Mouse (Mus musculus) kidney, postnatal 0 days (tissue): Measurements from ENCODE around the gene Tacr2. TPM values are rescaled to one million over a fixed set of nuclear protein-coding genes. Genes with fewer than 3 reads are reported as not detected.

ENCODE experiments used
- ATAC-seq: fragments of 200-750 bp; cut with Nextera tagmentation; replicated peaks from 2 replicates; pipeline ENCODE4 v1.8.0; 2017; ENCODE audit warnings: low read depth, moderate number of reproducible peaks, moderate TSS enrichment, moderate library complexity; ENCODE audit not compliant: low FRiP score
- DNase-seq: peaks from one replicate; pipeline ENCODE4 v3.0.0-alpha.2; 2016; ENCODE audit warnings: low spot score
- H3K27ac ChIP-seq: fragments of 300-500 bp; sonication (generic); 2 replicates; pipeline ENCODE4 v1.5.1; 2014; ENCODE audit warnings: mild to moderate bottlenecking
- H3K27me3 ChIP-seq: fragments of 300-500 bp; sonication (generic); 2 replicates; pipeline ENCODE4 v1.6.1; 2014; ENCODE audit warnings: low read length, mixed read lengths; ENCODE audit not compliant: insufficient read depth
- H3K36me3 ChIP-seq: fragments of 300-500 bp; sonication (generic); 2 replicates; pipeline ENCODE4 v1.6.1; 2014; ENCODE audit warnings: low read length, mixed read lengths; ENCODE audit not compliant: insufficient read depth
- H3K4me1 ChIP-seq: fragments of 300-500 bp; sonication (generic); replicated peaks from 2 replicates; pipeline ENCODE4 v1.6.1; 2014; ENCODE audit warnings: antibody characterized with exemption, low read length, mixed read lengths; ENCODE audit not compliant: insufficient read depth
- H3K4me2 ChIP-seq: fragments of 300-500 bp; sonication (generic); 2 replicates; pipeline ENCODE4 v1.6.1; 2014; ENCODE audit warnings: mild to moderate bottlenecking, low read length, moderate library complexity, mixed read lengths
- H3K4me3 ChIP-seq: fragments of 300-500 bp; sonication (generic); replicated peaks from 2 replicates; pipeline ENCODE4 v1.5.1; 2014; ENCODE audit warnings: low read depth, low read length
- H3K9ac ChIP-seq: fragments of 300-500 bp; sonication (generic); 2 replicates; pipeline ENCODE4 v1.6.1; 2014; ENCODE audit warnings: low read depth, low read length
- H3K9me3 ChIP-seq: fragments of 300-500 bp; sonication (generic); replicated peaks from 2 replicates; pipeline ENCODE4 v1.6.1; 2016; ENCODE audit warnings: low read length, inconsistent platforms, mixed read lengths
- CTCF ChIP-seq: IDR thresholded peaks from 2 replicates; pipeline ENCODE4 v1.5.1; 2016; ENCODE audit warnings: antibody characterized with exemption, low read depth, mild to moderate bottlenecking, moderate library complexity
- WGBS: fragments of 180-500 bp; shearing (Covaris S2); extraction: QIAGEN DNeasy Blood & Tissue Kit; methylation state at CpG from one replicate; pipeline ENCODE4 v1.1.7; 2014; 5-methylcytosine and 5-hydroxymethylcytosine counted together
- polyA plus RNA-seq: library from polyadenylated mRNA; unstranded; fragments of >200 nt; fragmentation: Nextera tagmentation; extraction: Ambion mirVana; gene quantifications from 2 replicates; pipeline ENCODE4 v1.2.1, GENCODE M21; 2015

Gene Tacr2
- polyA plus RNA-seq, 1 experiment from 2014 or later: not detected

DNA sequence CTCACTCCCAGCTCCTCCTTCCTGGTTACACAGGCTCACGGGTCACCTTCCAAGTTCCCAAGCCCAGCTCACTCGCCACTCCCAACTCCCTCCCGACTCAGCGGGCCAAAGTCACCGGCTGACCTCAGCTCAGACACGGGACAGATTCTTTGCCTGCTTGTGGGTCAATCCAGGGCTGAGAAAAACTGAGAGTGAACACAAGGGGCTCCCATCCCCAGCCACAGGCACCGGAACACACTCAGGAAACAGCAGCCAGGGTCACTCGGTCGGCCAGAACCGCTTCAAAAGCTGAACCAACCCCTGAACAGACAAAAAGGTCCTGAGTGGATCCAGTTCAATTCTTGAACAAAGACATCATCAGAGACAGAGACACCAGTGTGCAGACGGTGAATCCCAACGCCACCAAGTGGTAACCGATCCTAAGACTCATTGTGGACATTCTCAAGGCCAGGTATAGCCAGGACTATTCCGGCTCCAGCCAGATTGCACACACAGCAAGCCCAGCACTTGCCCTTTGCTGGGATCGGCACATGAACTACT lies 61.7 kb downstream of the Tacr2 start:
- peak; percentile 18; the same call in 1 of the 2 replicates for TF ChIP-seq CTCF
- peak overlapping the region; percentile 82 for H3K27ac ChIP-seq

More for the DNA sequence above, 61.7 kb downstream of the Tacr2 start:
- Histone ChIP-seq H3K4me1 (peaks cover 19% of the 10 kb centered on the region), H3K9ac (no peak overlapping the region), H3K36me3 (no peaks in the 10 kb centered on the region), H3K27me3 (no peaks in the 10 kb centered on the region), H3K4me2 (peak overlapping the region; percentile 13; the same call in 1 of the 2 replicates), H3K4me3 (no peak overlapping the region), H3K9me3 (no peaks in the 10 kb centered on the region)
- peak; percentile 59 for DNase-seq
- WGBS: 35% methylated on average over 15 of the region's 15 CpGs
- ATAC-seq: peak; percentile 59

Other genes starting within 250 kb of the Tacr2 start
- gene Neurog3, start 119.3 kb upstream of the Tacr2 start, polyA plus RNA-seq: not detected in 2 replicates
- gene Fam241b, start 108.5 kb upstream of the Tacr2 start, polyA plus RNA-seq: 19.0 and 19.2 TPM in 2 replicates
- 47.0 and 49.8 TPM in 2 replicates for gene Tspan15, start 21.2 kb upstream of the Tacr2 start, polyA plus RNA-seq
- gene Hk1, start 127.5 kb downstream of the Tacr2 start, polyA plus RNA-seq: 62.6 and 68.3 TPM in 2 replicates
- gene Hkdc1, start 170.1 kb downstream of the Tacr2 start, polyA plus RNA-seq: 2.6 and 3.1 TPM in 2 replicates
- gene 4930507D05Rik, start 197.1 kb downstream of the Tacr2 start, polyA plus RNA-seq: 0.45 and 0.53 TPM in 2 replicates
- 21.6 and 22.7 TPM in 2 replicates for gene Supv3l1, start 197.3 kb downstream of the Tacr2 start, polyA plus RNA-seq
- gene Vps26a, start 234.4 kb downstream of the Tacr2 start, polyA plus RNA-seq: 79.1 and 84.6 TPM in 2 replicates